Mouse (Mus musculus) layer of hippocampus, adult 11-12 months (tissue): ENCODE results near the gene Ctsc.

ENCODE experiments used
- DNase-seq: peaks from one replicate; pipeline ENCODE4 v3.0.0; 2022; ENCODE audit warnings: low spot score

Gene Ctsc

GRCm38 (mm10) chr7:88295989-88296388, 18.1 kb downstream of the Ctsc start:
- no peak for DNase-seq

- DNase-seq, result no peak
Observed at GRCm38 (mm10) chr7:88296932-88297331, 19.0 kb downstream of the Ctsc start.

GRCm38 (mm10) chr7:88305750-88306149, 27.9 kb downstream of the Ctsc start:
- DNase-seq, result no peak

GRCm38 (mm10) chr7:88306725-88307124, 28.8 kb downstream of the Ctsc start:
- no peak for DNase-seq

- no peak for DNase-seq
Observed at GRCm38 (mm10) chr7:88310398-88311180, 32.7 kb downstream of the Ctsc start.

- no peak for DNase-seq
Observed at GRCm38 (mm10) chr7:88316408-88316807, 38.5 kb downstream of the Ctsc start.

- no peak for DNase-seq
Observed at GRCm38 (mm10) chr7:88318474-88318873, 40.6 kb downstream of the Ctsc start.

- DNase-seq, result no peak
Observed at GRCm38 (mm10) chr7:88318904-88319303, 41.0 kb downstream of the Ctsc start.

GRCm38 (mm10) chr7:88319414-88320140, 41.7 kb downstream of the Ctsc start:
- no peak for DNase-seq

GRCm38 (mm10) chr7:88320628-88321336, 42.9 kb downstream of the Ctsc start:
- peak; percentile 54 for DNase-seq

- DNase-seq, result no peak
Observed at GRCm38 (mm10) chr7:88322431-88322830, 44.5 kb downstream of the Ctsc start.

GRCm38 (mm10) chr7:88327495-88327894, 49.6 kb downstream of the Ctsc start:
- DNase-seq, result no peak

- DNase-seq, result no peak
Observed at GRCm38 (mm10) chr7:88343828-88344227, 65.9 kb downstream of the Ctsc start.

- DNase-seq, result peak; percentile 31
Observed at GRCm38 (mm10) chr7:88346035-88346434, 68.2 kb downstream of the Ctsc start.

- DNase-seq, result peak; percentile 27
Observed at GRCm38 (mm10) chr7:88356871-88357776, 79.2 kb downstream of the Ctsc start.

- no peak for DNase-seq
Observed at GRCm38 (mm10) chr7:88358042-88358878, 80.4 kb downstream of the Ctsc start.
